Mouse (Mus musculus) neural tube, embryonic 12.5 days (tissue): ENCODE data around the gene Notch3. TPM values are rescaled to one million over a fixed set of nuclear protein-coding genes. Genes with fewer than 3 reads are reported as not detected.

Experiments used
- ATAC-seq: fragments of 200-750 bp; cut with Nextera tagmentation; 2 replicates; pipeline ENCODE4 v1.8.0; 2017; ENCODE audit warnings: low read depth, mild to moderate bottlenecking, moderate TSS enrichment, moderate library complexity; ENCODE audit not compliant: low FRiP score
- H3K27ac ChIP-seq: fragments of 300-500 bp; sonication (generic); 2 replicates; pipeline ENCODE4 v1.5.1; 2016
- H3K27me3 ChIP-seq: fragments of 300-500 bp; sonication (generic); replicated peaks from 2 replicates; pipeline ENCODE4 v1.6.1; 2016; ENCODE audit warnings: mild to moderate bottlenecking
- H3K36me3 ChIP-seq: fragments of 300-500 bp; sonication (generic); 2 replicates; pipeline ENCODE4 v1.6.1; 2016; ENCODE audit warnings: mild to moderate bottlenecking
- H3K4me1 ChIP-seq: fragments of 300-500 bp; sonication (generic); 2 replicates; pipeline ENCODE4 v1.6.1; 2016
- H3K4me2 ChIP-seq: fragments of 300-500 bp; sonication (generic); replicated peaks from 2 replicates; pipeline ENCODE4 v1.6.1; 2016; ENCODE audit warnings: mild to moderate bottlenecking
- H3K4me3 ChIP-seq: fragments of 300-500 bp; sonication (generic); 2 replicates; pipeline ENCODE4 v1.5.1; 2016
- H3K9ac ChIP-seq: fragments of 300-500 bp; sonication (generic); 2 replicates; pipeline ENCODE4 v1.6.1; 2016; ENCODE audit warnings: mild to moderate bottlenecking
- H3K9me3 ChIP-seq: fragments of 300-500 bp; sonication (generic); 2 replicates; pipeline ENCODE4 v1.6.1; 2016; ENCODE audit warnings: mild to moderate bottlenecking
- WGBS: fragments of 180-500 bp; shearing (Covaris S2); methylation state at CpG from one replicate; pipeline ENCODE4 v1.1.7; 2016; 5-methylcytosine and 5-hydroxymethylcytosine counted together
- polyA plus RNA-seq: library from polyadenylated mRNA; unstranded; fragments of >200 nt; fragmentation: Nextera tagmentation; extraction: Ambion mirVana; gene quantifications from 2 replicates; pipeline ENCODE4 v1.2.1, GENCODE M21; 2016

Gene Notch3
- polyA plus RNA-seq, 1 experiment from 2014 or later = 17.3 TPM

GRCm38 (mm10) chr17:32189850-32190249 is 23.2 kb upstream of the Notch3 start:
- Histone ChIP-seq H3K36me3 (no peaks in the 10 kb centered on the region), H3K9me3 (no peaks in the 10 kb centered on the region), H3K9ac (no peak overlapping the region), H3K27ac (no peak overlapping the region), H3K4me1 (peaks cover 8% of the 10 kb centered on the region), H3K4me3 (no peak overlapping the region), H3K4me2 (peak overlapping the region; percentile 61), H3K27me3 (peaks cover 20% of the 10 kb centered on the region)
- ATAC-seq = no peak
- whole genome bisulfite sequencing = 12% methylated on average over 5 of the region's 5 CpGs

DNA sequence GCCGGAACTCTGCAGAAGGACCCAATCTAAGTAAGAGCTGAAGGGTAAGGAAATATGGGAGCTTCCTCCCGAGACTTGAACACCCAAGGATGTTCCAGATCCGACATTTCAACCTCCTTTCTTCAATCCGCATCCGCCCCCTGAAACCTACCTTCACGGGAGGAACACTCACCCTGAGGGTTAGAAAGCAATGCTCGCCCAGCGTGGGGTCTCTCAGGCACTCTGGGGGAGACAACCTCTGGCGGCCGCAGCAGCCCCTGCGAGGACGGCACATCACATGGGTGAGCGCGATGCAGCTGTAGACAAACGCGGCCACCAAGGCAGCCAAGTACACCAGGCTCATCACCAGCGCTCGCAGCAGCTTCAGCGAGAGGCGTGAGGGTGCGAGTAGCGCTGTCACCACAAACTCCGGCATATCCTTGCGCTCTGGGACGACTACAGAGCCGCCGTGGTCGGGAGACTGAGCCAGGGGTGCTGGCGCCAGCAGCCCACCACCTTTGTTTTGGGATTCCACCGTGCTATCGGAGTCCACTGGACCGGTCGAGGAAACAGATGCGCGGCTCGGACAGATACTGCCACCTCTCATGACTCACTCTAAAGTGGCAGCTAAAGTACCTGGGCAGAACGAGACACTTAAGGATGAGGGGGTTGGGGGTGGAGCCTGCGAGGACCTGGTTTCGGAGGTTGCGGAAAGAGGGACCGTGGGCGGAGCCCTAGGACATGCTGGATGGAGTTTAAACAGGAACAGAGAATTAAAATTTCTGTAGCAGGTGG is 22.4 kb upstream of the Notch3 start, which contains the start of gene Ephx3:
Gene Ephx3 (minus strand): TSS at position 687 of the 774 bp plus-strand sequence.
- no peak within 1 kb of the TSS for H3K27ac ChIP-seq
- peak within 1 kb of the TSS; percentile 25 for H3K4me3 ChIP-seq
- H3K9me3 ChIP-seq = no peaks in the 10 kb centered on the region
- H3K36me3 ChIP-seq = no peaks in the 10 kb centered on the region
- WGBS = 6% methylated on average over 42 of the region's 42 CpGs
- peak within 1 kb of the TSS; percentile 61 for H3K4me2 ChIP-seq
- peaks cover 20% of the 10 kb centered on the region for H3K27me3 ChIP-seq
- peak within 1 kb of the TSS; percentile 19; the same call in 1 of the 2 replicates for H3K9ac ChIP-seq
- peak; percentile 50; the same call in 1 of the 2 replicates for ATAC-seq
- H3K4me1 ChIP-seq = peaks cover 8% of the 10 kb centered on the region

- Histone ChIP-seq H3K27me3 (0 out of 2 replicates have a peak, but pooled peaks cover under 1% of the 10 kb centered on the region), H3K9me3 (no peaks in the 10 kb centered on the region), H3K4me2 (no peak overlapping the region), H3K36me3 (no peaks in the 10 kb centered on the region), H3K4me1 (peaks cover 19% of the 10 kb centered on the region), H3K27ac (no peak overlapping the region), H3K9ac (no peak overlapping the region), H3K4me3 (no peak overlapping the region)
- 25% methylated on average over 8 of the region's 8 CpGs for WGBS
- ATAC-seq = no peak
Observed at GRCm38 (mm10) chr17:32183017-32183416, 16.4 kb upstream of the Notch3 start.

GRCm38 (mm10) chr17:32179621-32180491 is 13.2 kb upstream of the Notch3 start:
- no peaks in the 10 kb centered on the region for H3K27me3 ChIP-seq
- H3K4me2 ChIP-seq = no peak overlapping the region
- peak overlapping the region; percentile 46 for H3K27ac ChIP-seq
- no peaks in the 10 kb centered on the region for H3K9me3 ChIP-seq
- WGBS = 33% methylated on average over 11 of the region's 11 CpGs
- no peak overlapping the region for H3K4me3 ChIP-seq
- H3K4me1 ChIP-seq = peaks cover 19% of the 10 kb centered on the region
- no peak overlapping the region for H3K9ac ChIP-seq
- H3K36me3 ChIP-seq = no peaks in the 10 kb centered on the region
- peak; percentile 74 for ATAC-seq

- Histone ChIP-seq H3K4me2 (no peak overlapping the region), H3K27me3 (no peaks in the 10 kb centered on the region), H3K27ac (no peak overlapping the region), H3K4me1 (peaks cover 22% of the 10 kb centered on the region), H3K9ac (no peak overlapping the region), H3K9me3 (no peaks in the 10 kb centered on the region), H3K4me3 (no peak overlapping the region), H3K36me3 (no peaks in the 10 kb centered on the region)
- no peak for ATAC-seq
- WGBS = 90% methylated on average over 4 of the region's 4 CpGs
Observed at GRCm38 (mm10) chr17:32176919-32177318, 10.3 kb upstream of the Notch3 start.

DNA sequence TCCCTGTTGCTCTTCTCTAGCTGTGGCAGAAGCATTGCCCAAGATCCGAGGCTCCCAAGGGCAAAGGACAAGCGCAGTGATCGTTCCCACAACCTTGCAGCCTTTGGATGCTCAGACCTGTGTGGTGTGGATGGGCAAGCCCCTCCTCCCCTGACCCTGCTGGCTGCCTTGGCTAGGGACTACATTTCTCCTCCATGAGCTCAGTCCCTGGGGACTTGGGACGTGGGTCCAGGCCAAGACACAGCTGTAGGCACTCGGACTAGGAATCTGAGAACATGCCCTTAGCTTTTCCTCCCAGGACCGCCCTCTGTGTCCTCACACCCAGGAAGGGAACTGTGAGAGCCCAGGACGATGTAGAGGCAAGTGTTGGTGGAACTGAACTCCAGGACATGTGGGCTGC is 6.5 kb upstream of the Notch3 start:
- Histone ChIP-seq H3K9ac (no peak overlapping the region), H3K4me1 (0 out of 2 replicates have a peak, but pooled peaks cover 3% of the 10 kb centered on the region), H3K4me2 (no peak overlapping the region), H3K4me3 (no peak overlapping the region), H3K9me3 (no peaks in the 10 kb centered on the region), H3K36me3 (no peaks in the 10 kb centered on the region), H3K27ac (no peak overlapping the region), H3K27me3 (no peaks in the 10 kb centered on the region)
- 77% methylated on average over 7 of the region's 7 CpGs for WGBS
- ATAC-seq = no peak

DNA sequence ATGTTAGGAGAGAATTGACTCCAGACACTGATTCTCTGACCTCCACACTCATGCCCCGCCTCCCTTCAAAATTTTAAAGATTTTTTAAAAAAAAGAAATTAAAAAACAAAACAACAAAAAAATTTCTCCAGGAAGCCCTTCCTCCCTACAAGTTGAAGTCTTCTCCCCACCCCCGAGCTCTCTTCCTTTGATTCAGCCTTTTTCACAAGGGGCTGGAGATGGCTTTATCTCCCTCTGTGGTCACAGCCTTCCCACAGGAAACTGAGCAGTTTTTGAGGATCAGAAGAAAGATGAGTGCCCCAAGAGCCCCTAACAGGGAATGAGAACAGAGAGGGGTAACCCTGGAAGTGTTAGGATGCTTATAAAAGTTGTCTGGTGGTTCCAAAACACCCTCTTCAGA is 5.8 kb upstream of the Notch3 start:
- no peaks in the 10 kb centered on the region for H3K9me3 ChIP-seq
- ATAC-seq = no peak
- 84% methylated on average over 2 of the region's 2 CpGs for WGBS

GRCm38 (mm10) chr17:32169518-32170225 is 3.0 kb upstream of the Notch3 start:
- 79% methylated on average over 4 of the region's 4 CpGs for WGBS
- H3K27me3 ChIP-seq = no peaks in the 10 kb centered on the region
- no peaks in the 10 kb centered on the region for H3K9me3 ChIP-seq
- no peaks in the 10 kb centered on the region for H3K36me3 ChIP-seq
- no peak overlapping the region for H3K4me2 ChIP-seq
- no peak overlapping the region for H3K9ac ChIP-seq
- H3K27ac ChIP-seq = no peak overlapping the region
- no peak for ATAC-seq
- H3K4me3 ChIP-seq = no peak overlapping the region
- H3K4me1 ChIP-seq = peaks cover 23% of the 10 kb centered on the region

More for the DNA sequence above, 5.8 kb upstream of the Notch3 start:
- no peak overlapping the region for H3K4me3 ChIP-seq
- H3K27me3 ChIP-seq = no peaks in the 10 kb centered on the region
- H3K9ac ChIP-seq = no peak overlapping the region
- H3K4me2 ChIP-seq = no peak overlapping the region
- no peaks in the 10 kb centered on the region for H3K36me3 ChIP-seq
- H3K27ac ChIP-seq = no peak overlapping the region
- 0 out of 2 replicates have a peak, but pooled peaks cover 3% of the 10 kb centered on the region for H3K4me1 ChIP-seq

- H3K4me2 ChIP-seq = peak overlapping the region; percentile 88
- peak; percentile 72 for ATAC-seq
- H3K27ac ChIP-seq = peak overlapping the region; percentile 68
- H3K4me3 ChIP-seq = peak overlapping the region; percentile 69
- H3K4me1 ChIP-seq = peaks cover 47% of the 10 kb centered on the region
- H3K27me3 ChIP-seq = no peaks in the 10 kb centered on the region
- peak overlapping the region; percentile 82 for H3K9ac ChIP-seq
- no peaks in the 10 kb centered on the region; the same call in 1 of the 2 replicates for H3K36me3 ChIP-seq
- WGBS = under 1% methylated on average over 43 of the region's 43 CpGs
- no peaks in the 10 kb centered on the region for H3K9me3 ChIP-seq
Observed at GRCm38 (mm10) chr17:32165803-32166595, 653 bp downstream of the Notch3 start.

DNA sequence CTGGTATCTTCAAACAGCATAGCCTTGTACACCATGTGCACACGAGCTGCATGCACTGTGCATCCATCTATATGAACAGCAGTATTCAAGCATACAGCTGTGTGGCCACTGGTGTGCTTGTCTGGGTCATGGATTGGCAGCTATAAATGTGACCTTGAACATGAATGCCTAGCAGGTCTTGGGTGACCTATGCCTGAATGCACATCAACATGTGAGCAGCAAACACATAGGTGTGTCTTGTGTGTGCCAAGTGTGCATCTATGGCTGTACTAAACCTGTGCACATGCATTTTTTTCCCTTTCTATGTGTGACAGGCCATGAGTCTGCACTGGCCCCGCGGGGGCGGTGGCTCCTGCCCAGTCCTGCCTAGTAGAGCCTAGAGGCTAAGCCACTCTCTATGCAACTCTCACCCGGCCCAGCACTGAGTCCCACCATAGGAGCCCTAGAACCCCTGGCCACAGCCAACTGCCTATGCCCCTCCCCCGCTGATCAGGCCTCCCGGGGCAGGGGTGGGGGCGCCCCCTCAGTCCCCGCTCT is 1.3 kb downstream of the Notch3 start:
- ATAC-seq = peak; percentile 77
- peak overlapping the region; percentile 82 for H3K9ac ChIP-seq
- peak overlapping the region; percentile 69 for H3K4me3 ChIP-seq
- no peaks in the 10 kb centered on the region for H3K27me3 ChIP-seq
- H3K36me3 ChIP-seq = no peaks in the 10 kb centered on the region; the same call in 1 of the 2 replicates
- 4% methylated on average over 9 of the region's 9 CpGs for WGBS
- H3K9me3 ChIP-seq = no peaks in the 10 kb centered on the region
- H3K4me1 ChIP-seq = peaks cover 47% of the 10 kb centered on the region
- peak overlapping the region; percentile 68 for H3K27ac ChIP-seq
- H3K4me2 ChIP-seq = peak overlapping the region; percentile 88

DNA sequence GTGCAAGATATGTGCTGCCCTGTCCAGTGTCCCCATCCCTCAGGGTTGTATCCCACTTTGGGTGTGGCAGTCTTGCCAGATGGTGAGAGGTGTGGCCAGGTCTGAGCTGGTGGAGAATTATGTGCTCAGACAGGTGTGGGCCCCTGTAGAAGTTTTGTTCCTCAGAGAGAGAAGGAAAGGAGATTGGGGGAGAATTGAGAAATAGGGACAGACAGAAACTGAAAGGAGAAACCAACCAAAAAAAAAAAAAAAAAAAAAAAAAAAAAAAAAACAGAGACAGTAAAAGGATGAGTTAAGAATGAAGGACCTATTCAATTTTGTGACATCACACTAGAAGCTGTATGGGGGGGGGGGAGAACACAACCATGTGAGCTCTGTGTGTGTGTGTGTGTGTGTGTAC is 1.9 kb downstream of the Notch3 start:
- Histone ChIP-seq H3K9ac (no peak overlapping the region), H3K4me1 (peaks cover 47% of the 10 kb centered on the region), H3K9me3 (no peaks in the 10 kb centered on the region), H3K27me3 (no peaks in the 10 kb centered on the region), H3K4me2 (peak overlapping the region; percentile 94; the same call in 1 of the 2 replicates), H3K36me3 (no peaks in the 10 kb centered on the region; the same call in 1 of the 2 replicates), H3K27ac (no peak overlapping the region), H3K4me3 (no peak overlapping the region)
- ATAC-seq = no peak
